16 mouse cellular contexts compared by ENCODE assay signal in the genomic region with DNA sequence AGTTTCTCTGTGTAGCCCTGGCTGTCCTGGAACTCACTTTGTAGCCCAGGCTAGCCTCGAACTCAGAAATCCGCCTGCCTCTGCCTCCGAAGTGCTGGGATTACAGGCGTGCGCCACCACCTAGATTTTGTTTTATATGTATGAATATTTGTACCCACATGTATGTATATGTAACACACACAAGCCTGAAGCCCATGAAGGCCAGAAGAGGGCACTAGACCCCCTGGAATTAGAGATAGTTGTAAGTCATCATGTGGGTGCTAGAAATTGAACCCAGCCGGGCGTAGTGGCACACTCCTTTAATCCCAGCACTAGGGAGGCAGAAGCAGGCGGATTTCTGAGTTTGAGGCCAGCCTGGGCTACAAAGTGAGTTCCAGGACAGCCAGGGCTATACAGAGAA. TPM values are rescaled to one million over a fixed set of nuclear protein-coding genes. Genes with fewer than 3 reads are reported as not detected.
"Had no signal": no experiment of that assay in that cellular context is flagged by ENCODE, and none has a peak within 500 bp of the region (broad histone marks: within the 10 kb centered on the region; RNA-seq: fewer than 3 reads in every experiment).

No protein-coding gene starts in this region.

RNA-seq across cellular contexts. Expression of a gene that starts 58.4 kb away (rescaled TPM):
- total RNA-seq: layer of hippocampus, adult 8-10 months; layer of hippocampus, postnatal 10 days; layer of hippocampus, postnatal 36 days; left cerebral cortex, adult 2 months; left cerebral cortex, postnatal 10 days; left cerebral cortex, postnatal 36 days; liver, adult 2 months had no signal
- polyA plus RNA-seq: kidney, embryonic 16.5 days; large intestine, adult 2 months; limb, embryonic 11.5 days; limb, embryonic 14.5 days; liver, adult 2 months; liver, embryonic 13.5 days; lung, embryonic 15.5 days; stomach, embryonic 15.5 days; testis, adult 2 months; urinary bladder, adult 2 months had no signal
